9 mouse cellular contexts compared by ENCODE assay signal in the genomic region with DNA sequence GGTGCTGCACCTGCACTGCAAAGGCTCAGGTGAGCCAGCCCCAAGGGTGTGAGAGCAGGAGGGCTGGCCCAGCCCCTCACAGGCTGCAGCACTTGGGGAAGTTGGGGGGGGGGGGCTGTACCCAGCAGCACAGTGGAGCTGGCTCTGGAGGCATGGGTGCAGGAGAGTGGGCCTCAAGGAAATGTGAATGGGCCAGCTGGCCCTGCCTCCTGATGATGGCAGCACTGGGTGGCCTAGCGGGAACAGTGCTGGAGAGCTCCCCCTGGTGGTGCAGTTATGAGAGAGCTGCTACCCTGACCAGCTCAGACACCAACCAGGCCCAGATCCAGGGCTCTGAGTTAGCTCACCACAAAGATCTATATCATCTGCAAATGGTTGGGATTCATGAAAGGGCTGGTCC. TPM values are rescaled to one million over a fixed set of nuclear protein-coding genes. Genes with fewer than 3 reads are reported as not detected.
DNase-seq lines count a peak whose midpoint lies in the region.
"Had no signal": no experiment of that assay in that cellular context is flagged by ENCODE, and none has a peak within 500 bp of the region (broad histone marks: within the 10 kb centered on the region; RNA-seq: fewer than 3 reads in every experiment).

No protein-coding gene starts in this region.

- WGBS in heart, embryonic 10.5 days, result 6% methylated on average over 1 of the region's 1 CpGs
- WGBS in large intestine, adult 2 months, result 25% methylated on average over 1 of the region's 1 CpGs

- H3K4me3 ChIP-seq in heart, embryonic 10.5 days, result no peak overlapping the region
- H3K4me3 ChIP-seq: midbrain, embryonic 12.5 days had no signal

- H3K27me3 ChIP-seq in heart, embryonic 10.5 days (ENCODE audit: insufficient read depth, poor library complexity, severe bottlenecking), result no peaks in the 10 kb centered on the region
- H3K27me3 ChIP-seq: midbrain, embryonic 12.5 days had no signal

- DNase-seq in ES-CJ7 (ENCODE audit: low read depth, low spot score), result peak; percentile 87
- peak; percentile 80 for DNase-seq in adrenal gland, adult 2 months
- DNase-seq in embryo, embryonic 11.5 days (ENCODE audit: low read depth, low spot score), result peak; percentile 56
- peak; percentile 81 for DNase-seq in heart, embryonic 10.5 days (ENCODE audit: low spot score)
- peak; percentile 38 for DNase-seq in large intestine, adult 2 months (ENCODE audit: low read depth, low spot score)
- peak; percentile 64 to 66 for DNase-seq in lung, adult 18-20 months
- DNase-seq in retina, postnatal 7 days (ENCODE audit: low read depth, low spot score), result peak; percentile 48
- peak; percentile 70 to 72 for DNase-seq in thymus, postnatal 36 days

- peaks cover 8% of the 10 kb centered on the region; the same call in 1 of the 2 replicates for H3K4me1 ChIP-seq in heart, embryonic 10.5 days
- H3K4me1 ChIP-seq: midbrain, embryonic 12.5 days had no signal

- H3K27ac ChIP-seq in heart, embryonic 10.5 days, result no peak overlapping the region
- H3K27ac ChIP-seq: midbrain, embryonic 12.5 days had no signal

- no peaks in the 10 kb centered on the region for H3K9me3 ChIP-seq in heart, embryonic 10.5 days
- H3K9me3 ChIP-seq: midbrain, embryonic 12.5 days had no signal

- no peaks in the 10 kb centered on the region for H3K36me3 ChIP-seq in heart, embryonic 10.5 days
- H3K36me3 ChIP-seq: midbrain, embryonic 12.5 days had no signal

RNA-seq across cellular contexts. Expression of a gene that starts 6.5 kb away (rescaled TPM):
- not detected for total RNA-seq in adrenal gland, adult 2 months (2021)
- not detected in 2 replicates for polyA plus RNA-seq in adrenal gland, adult 2 months (2012; rRNA removed)
- polyA plus RNA-seq in heart, embryonic 10.5 days (2016; fragmentation: Nextera tagmentation; extraction: Ambion mirVana), result not detected in 2 replicates
- polyA plus RNA-seq in large intestine, adult 2 months (2012; rRNA removed), result not detected in 2 replicates
- polyA plus RNA-seq: midbrain, embryonic 12.5 days had no signal

RNA-seq across cellular contexts. Expression of a gene that starts 42.8 kb away (rescaled TPM):
- total RNA-seq in adrenal gland, adult 2 months (2021), result not detected
- not detected in 2 replicates for polyA plus RNA-seq in adrenal gland, adult 2 months (2012; rRNA removed)
- polyA plus RNA-seq in heart, embryonic 10.5 days (2016; fragmentation: Nextera tagmentation; extraction: Ambion mirVana), result 0.07 TPM in 1 of 2 replicates, not detected in the other
- polyA plus RNA-seq in large intestine, adult 2 months (2012; rRNA removed), result not detected in 2 replicates
- polyA plus RNA-seq: midbrain, embryonic 12.5 days had no signal
